Mouse (Mus musculus) thymus, postnatal 4 days (tissue): ENCODE results near the gene Zfp296.
A peak's percentile ranks its signal among the peaks of the same experiment; 100 is the strongest.
"Not testable (repeated sequence)": the region's sequence is repeated elsewhere in the genome, so short reads cannot be mapped to it uniquely, and the experiment has no call there.

Experiments
- DNase-seq: peaks from one replicate; pipeline ENCODE4 v3.0.0; 2021

Zfp296 gene

DNA sequence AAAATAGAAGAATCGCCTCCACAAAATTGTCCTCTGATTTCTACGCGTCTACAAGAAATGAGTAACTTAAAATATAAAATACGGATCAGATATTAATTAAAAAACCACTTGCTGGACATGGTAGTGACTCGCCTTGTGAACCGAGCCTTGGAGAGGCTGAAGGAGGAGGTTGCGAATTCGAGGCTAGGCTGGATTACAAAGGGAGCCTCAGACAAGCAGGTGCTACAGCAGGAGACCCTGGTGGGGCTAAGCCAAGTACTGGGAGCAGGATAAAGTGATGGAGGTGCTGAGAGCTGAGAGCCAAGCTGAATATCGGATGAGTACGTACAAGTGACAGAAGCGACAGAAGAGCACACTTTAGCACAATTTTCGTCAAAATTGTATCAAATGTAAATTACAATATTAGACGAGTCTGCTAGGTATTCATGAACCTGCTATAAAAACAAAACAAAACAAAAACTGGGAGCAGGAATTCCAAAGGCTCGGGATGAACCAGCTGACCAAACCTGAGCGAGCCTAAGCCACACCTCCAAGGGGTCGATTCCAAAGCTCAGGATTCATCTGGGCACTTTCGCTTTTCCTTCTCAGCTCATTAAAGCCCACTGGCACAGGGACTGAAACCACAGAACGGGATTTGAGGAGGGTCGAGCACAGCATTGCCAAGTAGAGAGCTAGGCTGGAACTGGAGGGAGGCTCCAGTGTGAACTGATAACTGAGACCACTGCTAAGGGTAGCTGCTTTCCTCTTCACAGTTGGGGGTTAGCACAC is 14.3 kb upstream of the Zfp296 start, which contains the start of gene Ppp1r37:
Ppp1r37 (minus strand) TSS at position 434 of the 768 bp plus-strand sequence.
- DNase-seq, result peak; percentile 39

- no peak for DNase-seq
These were observed 13.2 kb upstream of the Zfp296 start for GRCm38 (mm10) chr7:19563884-19564283.

GRCm38 (mm10) chr7:19564455-19564854 is 12.6 kb upstream of the Zfp296 start:
- DNase-seq, result peak; percentile 35

DNA sequence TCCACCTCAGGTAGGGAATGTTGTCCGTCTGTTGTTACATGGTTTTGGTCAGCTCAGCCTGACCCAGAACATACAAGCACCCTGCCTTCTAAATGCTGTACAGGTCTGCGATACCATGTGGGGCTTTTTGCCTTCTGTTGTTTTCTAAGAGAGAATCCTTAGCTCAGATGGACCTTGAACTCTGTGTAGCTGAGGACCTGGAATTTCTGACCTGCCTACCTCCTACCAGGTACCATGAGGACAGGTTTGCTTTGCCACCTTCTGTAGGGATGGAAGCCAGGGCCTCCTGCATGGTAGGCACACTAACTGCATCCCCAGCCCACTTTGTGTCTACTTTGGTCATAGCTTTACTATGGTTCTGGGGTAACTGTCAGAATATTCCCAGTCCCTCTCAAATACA is 11.3 kb upstream of the Zfp296 start:
- DNase-seq, result no peak

- DNase-seq, result no peak
These were observed 9.7 kb upstream of the Zfp296 start for GRCm38 (mm10) chr7:19567426-19567825.

- DNase-seq, result no peak
These were observed 7.4 kb upstream of the Zfp296 start for GRCm38 (mm10) chr7:19569647-19570046.

GRCm38 (mm10) chr7:19572926-19573775 is 3.9 kb upstream of the Zfp296 start:
- peak; percentile 91 for DNase-seq

- no peak for DNase-seq
These were observed 3.3 kb upstream of the Zfp296 start for GRCm38 (mm10) chr7:19573776-19574140.

- no peak for DNase-seq
These were observed 1.5 kb upstream of the Zfp296 start for GRCm38 (mm10) chr7:19575559-19575958.

- DNase-seq, result no peak
These were observed 859 bp downstream of the Zfp296 start for GRCm38 (mm10) chr7:19577877-19578414.

GRCm38 (mm10) chr7:19578436-19578835 is 1.3 kb downstream of the Zfp296 start:
- no peak for DNase-seq

DNA sequence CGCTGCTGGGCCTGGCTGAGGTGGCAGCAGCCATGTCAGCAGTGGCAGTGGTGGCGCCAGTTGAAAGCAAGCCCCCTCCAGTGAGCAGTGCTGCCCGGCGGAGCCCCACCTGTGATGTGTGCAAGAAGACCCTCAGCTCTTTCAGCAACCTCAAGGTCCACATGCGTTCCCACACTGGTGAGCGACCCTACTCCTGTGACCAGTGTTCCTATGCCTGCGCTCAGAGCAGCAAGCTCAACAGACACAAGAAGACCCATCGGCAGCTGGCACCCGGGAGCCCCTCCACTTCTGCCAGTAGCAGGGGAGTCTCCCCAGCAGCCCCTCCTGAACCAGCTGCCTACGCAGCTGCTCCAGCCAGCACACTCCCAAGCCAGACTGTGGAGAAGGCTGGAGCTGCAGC is 2.7 kb downstream of the Zfp296 start:
- no peak for DNase-seq

GRCm38 (mm10) chr7:19580634-19581033 is 3.5 kb downstream of the Zfp296 start:
- DNase-seq, result no peak

DNA sequence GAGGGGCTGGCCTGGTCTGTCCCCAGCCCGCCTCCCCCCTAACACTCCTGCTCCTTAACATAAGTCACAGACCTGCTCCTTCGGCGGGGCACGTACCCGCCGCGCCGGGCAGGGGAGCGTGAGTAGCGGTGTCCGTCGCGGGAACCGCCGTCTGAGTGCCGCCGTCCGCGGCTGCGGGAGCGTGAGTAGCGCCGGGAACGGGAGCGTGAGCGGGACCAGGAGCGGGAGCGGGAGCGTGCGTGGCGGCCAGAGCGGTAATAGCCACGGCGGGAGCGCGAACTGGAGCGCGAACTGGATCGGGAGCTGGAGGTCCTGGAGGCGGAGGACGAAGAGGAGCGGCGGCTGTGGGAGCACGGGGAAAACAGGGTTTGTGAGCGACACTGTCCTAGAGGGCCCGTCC is 9.2 kb downstream of the Zfp296 start:
- DNase-seq, result no peak

GRCm38 (mm10) chr7:19589207-19589606 is 12.1 kb downstream of the Zfp296 start:
- DNase-seq, result peak; percentile 82

DNA sequence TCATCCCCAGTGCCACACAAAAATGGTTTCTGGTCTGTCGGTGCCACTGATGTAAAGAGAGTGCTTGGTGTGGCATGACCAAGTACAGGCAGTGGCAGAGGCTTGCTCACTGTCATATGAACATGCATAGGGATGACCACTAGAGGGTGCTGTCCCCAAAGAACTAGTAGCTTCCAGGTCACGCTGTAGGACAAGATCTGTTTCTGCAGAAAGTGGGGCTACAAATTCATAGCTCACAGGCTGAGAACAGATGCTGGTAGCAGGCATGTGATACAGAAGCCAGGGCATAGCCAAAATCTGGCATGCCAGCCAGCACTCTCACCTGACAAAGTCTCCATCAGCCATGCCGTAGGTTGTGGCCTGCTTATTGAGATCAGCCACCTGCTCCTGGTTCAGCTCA is 12.8 kb downstream of the Zfp296 start:
- peak; percentile 85 for DNase-seq

DNA sequence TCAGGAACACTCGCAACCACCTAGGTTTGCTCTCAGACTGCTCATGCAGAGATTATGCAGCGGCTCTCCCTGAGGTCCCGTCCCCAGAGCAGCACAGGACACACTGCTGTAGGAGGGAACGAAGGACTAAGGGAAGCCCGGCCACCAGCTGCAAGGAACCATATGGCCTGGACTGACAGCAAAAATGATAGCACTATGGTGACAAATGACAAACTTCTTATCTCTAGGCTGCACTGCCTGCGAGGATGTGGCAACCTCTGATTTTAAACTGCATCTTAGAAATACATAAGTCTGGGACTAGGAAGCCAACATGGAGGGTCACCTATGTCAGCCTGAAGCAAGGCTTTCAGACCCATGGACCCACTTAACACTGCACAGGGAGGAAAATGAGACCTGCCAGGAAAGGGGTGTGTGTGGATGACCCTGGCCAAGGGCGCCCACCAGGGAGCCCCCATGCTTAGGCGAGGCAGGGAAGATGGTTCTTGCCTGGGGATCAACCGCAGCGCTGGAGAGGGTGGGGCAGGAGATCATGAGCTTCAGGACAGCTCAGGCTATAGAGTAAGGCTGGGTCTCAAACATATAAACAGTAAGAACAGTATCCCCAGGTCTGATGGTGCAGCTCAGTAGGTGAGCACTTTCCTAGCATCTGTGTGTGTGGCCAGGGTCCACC is 16.1 kb downstream of the Zfp296 start:
- no peak for DNase-seq

- DNase-seq, result no peak
These were observed 23.5 kb downstream of the Zfp296 start for GRCm38 (mm10) chr7:19600562-19600961.

- DNase-seq, result no peak
These were observed 26.0 kb downstream of the Zfp296 start for GRCm38 (mm10) chr7:19603055-19603454.

DNA sequence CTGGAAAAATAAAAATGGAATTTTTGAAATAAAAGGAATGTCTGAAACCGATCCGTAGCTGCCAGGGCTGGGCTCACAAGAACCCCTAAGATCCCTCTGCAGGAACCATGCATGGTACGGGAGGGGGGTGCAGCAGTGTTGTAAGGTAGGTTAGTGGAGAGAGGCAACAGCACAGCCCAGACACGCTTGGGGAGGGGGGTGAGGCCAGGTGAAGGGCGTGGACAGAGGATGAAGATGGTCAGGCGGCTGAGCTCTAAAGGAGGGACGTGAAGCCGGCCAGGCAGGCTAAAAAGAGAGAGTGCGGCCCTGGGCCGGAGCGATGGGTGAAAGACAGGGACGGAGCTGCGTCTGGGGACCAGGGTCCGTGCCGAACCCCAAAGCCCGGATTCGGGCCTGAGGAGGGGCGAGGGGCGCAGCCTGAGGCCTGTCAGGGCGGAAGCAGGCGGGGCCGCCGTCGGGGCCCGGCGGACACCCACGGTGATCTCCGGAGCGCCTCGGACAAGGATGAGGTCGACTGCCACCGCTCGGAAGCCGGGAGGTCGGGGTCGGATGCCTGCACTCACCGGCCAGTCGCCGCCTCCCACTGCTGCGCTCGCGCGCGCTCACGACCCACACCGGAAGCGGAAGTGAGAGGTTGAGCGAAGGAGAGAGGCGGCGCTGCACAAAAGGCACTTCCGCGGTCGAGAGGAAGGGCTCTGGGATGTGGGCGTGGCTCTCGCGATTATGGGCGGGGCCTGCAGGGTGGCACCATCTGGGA is 26.9 kb downstream of the Zfp296 start, which contains the start of gene Clasrp:
Clasrp (minus strand) TSS at position 638 of the 757 bp plus-strand sequence.
- DNase-seq, result peak; percentile 99

GRCm38 (mm10) chr7:19604606-19605214 is 27.6 kb downstream of the Zfp296 start:
- not testable (repeated sequence) for DNase-seq

DNA sequence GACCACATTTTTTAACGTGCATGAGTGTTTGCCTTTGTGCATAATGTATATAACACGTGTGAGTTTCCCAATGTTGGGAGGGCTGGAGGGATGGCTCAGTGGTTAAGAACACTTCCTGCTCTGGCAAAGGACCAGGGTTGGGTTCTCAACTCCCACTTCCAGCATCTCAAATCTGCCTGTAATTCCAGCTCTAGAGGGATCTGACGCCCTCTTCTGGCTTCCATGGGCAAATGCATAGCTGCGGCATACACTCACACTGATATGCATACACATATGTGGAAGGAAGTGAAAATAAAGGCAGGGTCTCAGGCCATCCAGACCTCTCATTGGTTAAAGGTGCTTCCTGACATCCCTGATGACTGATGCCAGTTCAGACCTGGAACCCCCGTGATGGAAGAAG is 30.2 kb downstream of the Zfp296 start:
- DNase-seq, result no peak
